Mouse (Mus musculus) cerebellum, adult 2 months (tissue): ENCODE measurements around the gene Stk19.

Experiments
- CTCF ChIP-seq: fragments of 200-500 bp; IDR thresholded peaks from 2 replicates; pipeline ENCODE4 v1.5.1; 2011; ENCODE audit warnings: low read depth, mild to moderate bottlenecking, control low read depth, low read length, moderate library complexity, borderline replicate concordance; ENCODE audit not compliant: insufficient read depth
- POLR2A ChIP-seq: fragments of 200-500 bp; IDR thresholded peaks from 2 replicates; pipeline ENCODE4 v1.6.1; 2011; ENCODE audit warnings: low read length, control low read depth, borderline replicate concordance; ENCODE audit not compliant: insufficient read depth

GRCm38 (mm10) chr17:34865981-34866380 lies 29.2 kb upstream of the Stk19 start:
- TF ChIP-seq POLR2A (no peak), CTCF (no peak)
